Mouse (Mus musculus) stomach, postnatal 0 days (tissue): ENCODE measurements around the gene Trak1.

Experiments
- CTCF ChIP-seq: IDR thresholded peaks from 2 replicates; pipeline ENCODE4 v1.5.1; 2016; ENCODE audit warnings: antibody characterized with exemption, low read depth, mild to moderate bottlenecking, moderate library complexity
- EP300 ChIP-seq: optimal IDR thresholded peaks from 2 replicates; pipeline ENCODE3; 2016; ENCODE audit warnings: antibody characterized with exemption

DNA sequence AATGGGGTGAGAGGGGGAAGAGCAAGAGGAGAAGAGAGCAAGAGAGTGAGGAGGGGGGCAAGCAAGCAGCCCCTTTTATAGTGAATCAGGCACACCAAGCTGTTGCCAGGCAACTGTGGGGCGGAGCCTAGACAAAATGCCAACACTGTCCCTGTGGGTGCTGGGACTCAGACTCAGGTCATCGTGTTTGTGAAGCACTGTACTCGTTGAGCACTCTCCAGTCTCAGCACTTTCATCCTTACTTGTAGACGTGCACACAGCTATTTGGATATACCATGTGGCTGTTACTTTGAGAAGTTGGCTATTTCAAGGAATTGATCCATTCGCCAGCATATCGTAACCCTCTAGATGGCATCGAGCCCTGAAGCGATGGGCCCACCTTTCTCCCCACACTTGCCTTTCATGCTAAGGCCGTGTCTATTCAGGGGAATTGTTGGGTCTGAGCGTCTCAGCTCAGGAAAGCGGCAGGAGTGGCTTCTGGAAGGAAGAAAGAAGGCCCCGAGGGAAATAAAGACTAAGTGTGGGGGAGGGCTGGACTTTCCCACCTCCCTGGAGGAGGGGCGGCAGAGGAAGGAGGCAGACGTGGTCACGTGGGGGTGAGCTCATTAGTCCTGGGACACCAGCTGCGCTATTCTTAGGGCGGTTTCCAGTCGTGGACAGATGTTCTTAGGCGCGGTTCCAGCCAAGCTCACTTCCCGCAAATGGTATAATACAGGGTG lies 16.5 kb downstream of the Trak1 start:
- TF ChIP-seq CTCF (no peak), EP300 (no peak)
